Mouse (Mus musculus) heart, postnatal 4 days (tissue): ENCODE data around the gene Taf8. TPM values are rescaled to one million over a fixed set of nuclear protein-coding genes. Genes with fewer than 3 reads are reported as not detected.

Experiments used
- DNase-seq: peaks from one replicate; pipeline ENCODE4 v3.0.0; 2021
- total RNA-seq, 2 experiments: library from RNA; stranded (reverse); gene quantifications; 2 replicates each; pipeline ENCODE4 v1.2.3; 2021

Taf8 gene
- total RNA-seq, 2 experiments from 2014 or later = 13.7 to 14.6 TPM

- no peak for DNase-seq
These were observed 43.8 kb downstream of the Taf8 start for GRCm38 (mm10) chr17:47458310-47458709.

GRCm38 (mm10) chr17:47454675-47455074 lies 47.4 kb downstream of the Taf8 start:
- DNase-seq = no peak

DNA sequence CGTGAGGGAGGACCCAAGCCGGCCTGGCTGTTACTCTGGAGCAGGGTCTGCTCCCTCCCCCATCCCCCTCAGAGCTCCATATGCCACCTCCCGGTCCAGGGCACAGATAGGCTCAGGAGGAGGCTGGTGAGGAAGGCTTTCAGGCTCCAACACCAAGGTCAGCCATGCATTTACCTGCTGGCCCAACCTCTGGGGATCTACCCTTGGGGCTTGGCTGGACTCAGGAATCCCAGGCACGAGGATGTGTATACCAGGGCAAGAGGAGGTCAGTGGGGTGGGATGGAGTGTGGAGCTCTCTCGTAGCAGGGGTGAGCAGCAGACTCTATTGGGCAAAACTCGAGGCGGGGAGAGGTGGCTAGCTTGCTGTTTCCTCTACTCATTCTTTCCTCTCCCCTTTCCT lies 49.2 kb downstream of the Taf8 start:
- DNase-seq = no peak

- no peak for DNase-seq
These were observed 51.1 kb downstream of the Taf8 start for GRCm38 (mm10) chr17:47450880-47451565.

DNA sequence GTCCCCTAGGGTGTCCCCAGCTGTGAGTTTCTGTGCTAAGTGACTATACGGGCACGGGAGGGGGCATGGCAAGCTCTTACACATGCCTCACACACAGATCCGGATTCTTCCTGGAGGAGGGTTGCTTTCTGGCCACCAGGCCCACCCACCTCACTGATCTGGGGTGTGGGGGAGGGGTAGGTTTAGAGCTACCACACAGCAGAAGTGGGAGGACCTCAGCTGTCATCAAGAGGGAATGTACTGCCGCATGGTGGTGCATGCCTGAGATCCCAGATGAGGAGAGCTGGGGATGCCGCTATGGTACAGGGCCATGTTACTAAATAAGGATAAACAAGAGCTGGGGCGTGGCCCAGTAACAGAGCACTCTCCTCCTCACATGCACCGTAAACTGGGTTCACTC lies 51.9 kb downstream of the Taf8 start:
- DNase-seq = peak; percentile 52

- DNase-seq = no peak
These were observed 52.7 kb downstream of the Taf8 start for GRCm38 (mm10) chr17:47449432-47449831.

DNA sequence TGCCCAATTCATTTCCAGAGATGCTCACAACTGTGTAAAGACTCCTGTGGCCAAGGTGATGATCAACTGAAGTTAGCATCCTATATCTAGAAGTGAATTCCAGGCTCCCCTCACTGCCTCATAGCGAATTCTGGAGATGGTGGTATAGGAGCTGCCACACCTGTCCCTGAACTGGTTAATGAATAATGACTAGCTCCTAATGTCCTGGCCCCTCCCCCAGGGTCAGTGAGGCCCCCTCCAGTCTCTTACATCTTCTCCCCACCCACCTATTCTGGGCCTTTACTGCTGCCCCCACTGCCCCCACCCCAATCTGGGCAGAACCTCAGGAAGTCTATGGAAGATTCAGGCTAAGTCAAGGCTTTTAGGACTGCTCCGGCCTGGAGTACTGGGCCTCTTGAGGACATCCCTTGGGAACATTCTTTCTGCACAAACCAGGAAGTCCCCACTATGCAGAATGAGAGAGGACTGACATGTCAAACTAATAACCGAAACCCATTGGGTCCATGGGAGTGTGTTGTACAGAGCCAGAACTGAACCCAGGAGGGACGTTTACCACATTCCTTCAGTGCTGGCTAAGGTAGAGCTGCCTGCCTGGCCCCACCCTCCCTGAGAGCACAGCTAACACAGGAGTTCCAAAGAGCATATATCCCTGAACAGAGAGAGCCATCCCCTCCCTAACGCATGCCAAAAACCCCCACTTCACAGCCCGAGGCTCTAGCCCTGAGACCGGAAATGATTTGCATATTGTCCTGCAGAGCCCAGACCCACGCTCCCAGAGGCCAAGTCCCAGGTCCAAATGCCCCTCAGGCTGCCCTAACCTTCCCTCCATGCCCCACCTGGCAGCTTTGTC lies 53.3 kb downstream of the Taf8 start:
- no peak for DNase-seq

- no peak for DNase-seq
These were observed 55.5 kb downstream of the Taf8 start for GRCm38 (mm10) chr17:47446561-47446960.

DNA sequence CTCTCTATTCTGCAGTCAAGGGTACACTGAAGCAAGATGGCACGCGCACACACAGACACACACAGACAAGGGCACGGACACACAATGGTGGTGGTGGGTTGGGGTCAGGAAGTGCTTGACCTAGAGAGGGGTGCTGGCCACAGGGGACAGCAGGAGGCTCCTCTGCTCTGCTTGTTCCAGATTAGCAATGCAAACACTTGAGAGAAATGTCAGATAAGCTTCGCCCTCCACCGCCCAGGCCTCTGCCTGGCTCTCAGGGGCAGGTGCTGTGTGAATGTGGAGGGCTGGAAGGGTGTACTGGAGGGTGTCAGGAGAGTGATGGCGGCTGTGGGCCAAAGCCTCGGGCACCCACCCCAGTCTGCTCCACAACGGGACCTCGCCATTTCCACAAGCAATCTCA lies 56.1 kb downstream of the Taf8 start:
- peak; percentile 48 for DNase-seq

DNA sequence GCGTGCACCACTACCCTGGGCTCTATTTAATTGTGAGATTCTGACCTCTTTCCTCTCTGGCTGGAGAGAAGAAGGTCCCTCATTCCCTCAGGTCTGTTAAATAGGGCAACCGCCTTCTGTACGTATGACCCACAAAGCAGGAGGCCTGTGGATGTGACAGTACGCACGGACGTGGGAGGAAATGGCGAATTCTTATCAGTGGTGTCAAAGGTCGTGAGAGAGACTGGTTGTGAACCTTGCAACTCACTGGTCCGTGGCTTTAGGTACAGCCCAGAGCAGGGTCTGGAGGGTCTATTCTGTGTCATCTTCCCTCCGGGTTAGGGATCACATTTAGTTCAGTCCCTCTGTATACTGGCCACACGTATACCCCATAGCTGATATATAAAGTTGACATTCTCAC lies 56.6 kb downstream of the Taf8 start:
- DNase-seq = no peak

GRCm38 (mm10) chr17:47444113-47444512 lies 58.0 kb downstream of the Taf8 start:
- no peak for DNase-seq

- no peak for DNase-seq
These were observed 59.8 kb downstream of the Taf8 start for GRCm38 (mm10) chr17:47442271-47442670.

DNA sequence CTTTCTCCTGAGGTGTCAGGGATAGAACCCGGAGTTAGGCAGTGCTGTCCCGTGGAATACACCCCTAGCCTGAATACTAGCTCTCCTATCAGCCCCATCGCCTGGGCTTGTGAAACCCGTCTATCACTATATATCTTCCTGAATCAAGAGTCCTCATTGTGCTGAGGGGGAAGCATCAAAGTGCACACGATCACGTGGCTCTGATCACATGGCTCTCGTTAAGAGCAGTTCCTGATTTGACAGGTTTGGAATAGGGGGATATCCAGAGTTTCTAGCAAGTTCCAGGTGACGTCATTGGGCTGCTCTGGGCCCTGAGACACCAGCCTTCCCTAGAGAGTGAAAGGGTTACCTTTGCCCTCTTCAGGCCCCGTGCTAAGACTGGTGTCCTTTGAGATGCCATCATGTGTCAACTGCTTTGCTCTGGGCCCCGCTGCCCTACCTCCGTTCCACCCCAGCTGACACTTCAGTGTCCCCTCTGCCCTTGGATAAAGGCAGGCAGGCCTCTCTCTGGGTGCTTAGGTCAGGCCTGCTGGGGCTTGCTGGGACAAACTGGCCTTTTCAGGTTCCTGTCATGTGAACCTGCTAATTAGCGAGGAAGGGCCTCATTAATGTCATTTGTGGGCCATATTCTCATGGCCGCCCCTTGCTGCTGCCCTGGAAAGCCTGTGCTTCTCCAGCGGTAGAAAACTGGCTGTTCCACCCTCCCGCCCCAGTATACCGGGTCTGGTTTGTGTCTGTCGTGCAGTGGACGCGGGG lies 60.6 kb downstream of the Taf8 start:
- no peak for DNase-seq

DNA sequence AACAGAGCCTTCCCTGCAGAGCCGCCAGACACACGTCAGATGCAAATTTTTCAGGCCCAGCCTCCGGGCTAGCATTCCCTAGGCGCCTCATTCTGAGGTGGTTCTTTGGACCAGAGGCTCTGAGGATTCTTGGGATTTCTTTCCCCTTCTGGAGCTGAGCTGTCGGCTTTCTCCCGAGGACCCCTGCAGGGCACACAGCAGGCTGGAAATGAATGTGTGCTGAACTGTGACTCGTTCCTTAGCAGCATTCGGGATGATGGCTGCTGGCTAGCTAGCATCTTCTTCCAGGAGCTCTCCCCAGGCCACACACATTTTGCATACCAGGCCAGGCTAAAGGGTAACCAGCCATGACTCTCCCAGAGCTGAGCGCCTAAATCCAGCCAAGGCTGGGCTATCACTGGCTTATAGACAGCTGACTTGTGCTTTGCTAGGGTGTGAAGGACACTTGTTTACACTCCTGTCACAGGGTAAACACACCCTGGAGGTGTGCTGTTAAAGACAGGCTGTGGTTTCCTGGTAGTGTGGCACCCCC lies 61.7 kb downstream of the Taf8 start:
- no peak for DNase-seq

DNA sequence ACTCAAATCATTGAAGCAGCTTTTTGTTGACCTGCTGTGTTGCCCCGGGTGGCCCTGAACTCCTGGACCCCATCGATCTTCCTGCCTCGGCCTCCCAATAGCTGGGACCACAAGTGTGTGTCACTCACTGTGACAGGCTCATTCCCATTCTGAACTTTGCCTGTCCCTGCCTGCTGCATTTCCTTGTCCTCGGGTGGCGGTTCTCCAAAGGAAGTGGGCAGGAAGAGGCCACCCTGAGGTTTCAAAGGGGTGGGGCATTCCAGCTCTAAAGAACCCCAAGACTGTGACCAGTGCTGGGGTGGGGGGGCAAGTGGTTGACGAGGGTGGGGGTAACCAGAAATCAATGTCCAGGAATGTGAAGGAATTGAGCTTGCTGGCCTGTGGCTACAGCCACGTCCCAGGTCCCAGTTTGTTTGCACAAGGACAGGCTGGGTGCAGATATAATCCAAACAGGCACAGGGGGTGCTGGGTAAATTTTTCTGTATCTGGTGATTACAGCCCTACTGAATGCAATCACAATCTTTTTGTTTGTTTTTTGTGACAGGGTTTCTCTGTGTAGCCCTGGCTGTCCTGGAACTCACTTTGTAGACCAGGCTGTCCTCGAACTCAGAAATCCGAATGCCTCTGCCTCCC lies 62.6 kb downstream of the Taf8 start:
- no peak for DNase-seq

DNA sequence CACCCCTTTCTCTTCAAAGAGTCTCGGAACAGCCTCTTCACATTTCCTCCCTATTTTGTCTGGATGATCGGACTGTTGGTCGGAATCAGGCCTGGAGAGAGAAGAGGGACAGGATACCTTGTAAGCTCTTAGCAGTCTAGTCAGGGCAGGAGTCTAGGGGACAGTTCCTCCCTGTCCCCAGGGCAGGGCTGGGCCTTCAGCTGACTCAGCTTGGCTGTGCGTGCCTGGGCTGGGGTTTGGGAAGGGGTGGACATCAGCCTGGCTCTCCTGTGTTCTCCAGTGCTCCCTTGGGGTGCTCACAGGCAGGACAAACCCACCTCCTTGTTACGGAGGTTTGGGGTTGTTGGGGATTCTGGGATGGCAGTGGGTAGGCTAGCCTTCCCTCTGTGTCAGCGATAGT lies 63.5 kb downstream of the Taf8 start:
- DNase-seq = no peak

DNA sequence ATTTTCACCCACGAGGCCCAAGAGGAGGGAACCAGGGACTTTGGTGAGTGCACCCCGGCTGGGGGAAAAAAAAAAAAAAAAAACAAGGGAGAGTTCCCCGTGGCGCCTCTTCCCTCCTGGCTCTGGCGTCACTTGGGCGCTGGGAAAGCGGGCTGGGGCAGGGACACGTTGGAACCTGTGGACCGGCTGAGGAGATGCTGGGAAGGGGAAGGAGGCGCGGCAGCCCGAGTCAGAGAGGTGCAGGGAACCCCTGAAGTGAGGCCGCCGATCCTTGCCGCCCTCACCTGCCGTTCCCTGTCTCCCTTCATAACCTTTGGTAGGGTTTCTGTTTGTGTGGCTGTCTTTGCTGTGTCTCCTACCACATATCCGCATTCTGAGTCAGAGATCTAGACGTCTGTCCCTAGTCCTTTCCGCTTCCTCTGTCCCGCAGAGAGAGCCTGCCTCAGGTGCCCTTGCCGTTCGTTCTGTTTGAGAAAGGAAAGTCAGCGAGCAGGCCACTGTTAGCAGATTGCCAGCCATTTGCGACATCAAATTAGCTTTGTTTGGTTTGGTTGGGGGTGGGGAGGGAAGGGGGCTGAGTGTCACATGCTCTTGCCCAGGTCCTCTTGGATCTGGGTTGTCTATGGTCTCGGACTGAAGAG lies 65.1 kb downstream of the Taf8 start, which contains the start of gene 1700001C19Rik:
TSS of gene 1700001C19Rik (minus strand) at position 470 of the 641 bp plus-strand sequence.
- DNase-seq = no peak

DNA sequence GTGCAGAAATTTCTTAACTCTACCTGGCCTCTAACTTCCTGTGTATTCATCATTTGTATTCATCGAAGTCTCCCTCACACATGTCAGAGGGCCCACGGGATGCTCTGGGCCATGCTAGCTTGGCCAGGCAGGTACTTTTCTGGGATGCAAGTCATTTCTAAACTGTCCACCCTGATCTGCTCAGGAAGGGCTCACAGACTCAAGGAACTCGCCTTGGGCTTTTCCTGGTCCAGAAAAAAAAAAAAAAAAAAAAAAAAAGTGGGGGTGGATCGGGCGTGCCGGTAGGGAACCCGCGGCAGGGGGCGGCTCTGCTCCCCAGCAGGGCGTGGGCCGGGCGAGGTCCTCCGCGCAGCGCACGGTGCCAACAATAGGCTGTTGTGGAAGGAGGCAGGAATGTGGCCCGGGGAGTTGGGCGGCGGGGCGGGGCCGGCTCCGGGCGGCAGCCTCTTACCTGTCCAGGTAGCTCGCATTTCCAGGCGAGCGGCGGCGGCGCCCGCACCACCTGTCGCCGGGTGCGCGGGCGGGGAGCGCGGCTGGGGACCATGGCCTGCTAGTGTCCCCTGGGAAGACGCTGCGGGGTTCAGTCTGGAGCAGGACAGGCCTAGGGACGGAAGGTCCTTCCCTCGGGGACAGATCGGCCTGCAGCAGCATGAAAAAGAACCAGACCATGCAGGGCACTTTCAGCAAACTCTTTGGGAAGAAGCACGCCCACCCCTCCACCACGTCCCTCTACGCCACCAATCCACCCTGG lies 65.8 kb downstream of the Taf8 start, which contains the start of gene AI661453:
TSS of gene AI661453 (plus strand) at position 460 of the 751 bp plus-strand sequence.
- peak; percentile 56 for DNase-seq
